Mouse (Mus musculus): ENCODE data around the gene Krtap16-1.

Krtap16-1 gene

DNA sequence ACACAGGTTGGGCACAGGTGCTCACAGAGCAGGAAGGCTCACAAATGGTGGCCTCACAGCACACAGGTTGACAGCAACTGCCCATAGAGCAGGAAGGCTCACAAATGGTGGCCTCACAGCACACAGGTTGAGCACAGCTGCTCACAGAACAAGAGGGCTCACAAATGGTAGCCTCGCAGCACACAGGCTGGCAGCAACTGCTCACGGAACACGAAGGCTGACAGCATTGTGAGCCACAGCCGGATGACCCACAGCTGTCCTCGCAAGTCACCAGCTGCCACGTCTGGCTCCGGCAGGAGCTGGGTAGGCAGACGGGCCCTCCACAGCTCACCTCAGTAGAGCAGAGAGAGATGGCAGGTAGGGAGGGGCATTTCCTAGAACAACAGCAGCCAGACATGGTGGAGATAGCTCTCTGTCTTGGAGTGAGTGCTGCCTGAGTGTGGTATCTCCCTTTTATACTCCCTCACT, at the start of gene Krtap16-1:
Krtap16-1 (minus strand) TSS at position 418 of the 468 bp plus-strand sequence.
- no peak for DNase-seq

DNA sequence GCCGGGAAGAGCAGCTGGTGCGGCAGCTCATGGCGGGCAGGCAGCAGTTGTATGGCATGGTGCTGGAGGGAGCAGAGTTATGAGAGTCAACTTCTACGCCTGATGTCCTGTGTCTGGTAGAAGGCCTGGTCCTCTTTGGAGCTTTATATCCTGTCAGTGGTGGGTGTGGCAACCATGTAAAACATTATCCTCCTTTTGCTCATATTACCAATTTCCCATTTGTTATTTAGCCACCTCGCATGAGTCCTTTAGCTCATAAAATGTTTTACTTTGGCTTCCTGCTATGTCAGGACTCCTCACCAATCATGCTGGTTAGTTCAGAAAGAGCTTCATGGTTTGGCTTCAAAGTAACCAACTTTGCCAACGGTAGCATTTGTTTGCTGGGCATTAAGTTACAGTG, 43.4 kb upstream of the Krtap16-1 start, which contains the start of gene Krt33b:
Krt33b (minus strand) TSS at position 101 of the 400 bp plus-strand sequence.
- no peak for DNase-seq

DNA sequence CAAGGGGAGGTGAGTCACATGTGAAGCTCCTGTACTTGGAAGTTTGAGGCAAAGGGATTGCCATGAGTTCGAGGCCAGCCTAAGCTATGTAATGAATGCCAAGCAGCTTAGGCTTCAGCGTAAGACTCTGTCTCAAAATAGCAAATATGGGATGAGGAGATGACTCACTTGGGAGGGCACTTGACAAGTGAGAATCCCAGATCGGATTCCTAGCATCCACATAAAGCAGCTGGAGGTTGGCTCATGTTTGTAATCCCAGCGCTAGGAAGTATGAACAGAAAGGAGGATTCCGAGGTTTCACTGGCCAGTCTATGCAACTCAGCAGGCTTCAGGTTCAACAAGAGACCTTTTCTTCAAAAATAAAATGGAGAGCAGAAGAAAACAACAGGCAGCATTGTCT, 35.0 kb upstream of the Krtap16-1 start:
- no peak for DNase-seq

DNA sequence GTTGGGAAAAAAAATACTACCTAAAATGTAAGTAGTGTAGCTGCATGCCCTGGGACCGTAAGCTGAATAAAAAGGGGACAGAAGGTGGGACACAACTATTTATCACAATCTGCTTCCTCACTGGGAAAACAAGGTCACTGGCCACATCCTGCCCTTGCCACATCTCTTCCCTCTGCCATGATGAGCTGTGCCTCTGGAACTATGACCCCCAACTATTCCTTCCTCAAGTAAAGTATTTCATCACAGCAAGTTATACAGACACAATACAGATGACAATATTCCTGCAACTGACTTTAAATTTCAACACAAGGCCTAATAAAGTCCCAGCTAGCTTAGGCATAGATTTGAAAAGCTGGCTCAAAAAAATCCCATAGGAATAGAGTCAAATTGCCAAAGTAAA, 33.1 kb upstream of the Krtap16-1 start:
- no peak for DNase-seq

DNA sequence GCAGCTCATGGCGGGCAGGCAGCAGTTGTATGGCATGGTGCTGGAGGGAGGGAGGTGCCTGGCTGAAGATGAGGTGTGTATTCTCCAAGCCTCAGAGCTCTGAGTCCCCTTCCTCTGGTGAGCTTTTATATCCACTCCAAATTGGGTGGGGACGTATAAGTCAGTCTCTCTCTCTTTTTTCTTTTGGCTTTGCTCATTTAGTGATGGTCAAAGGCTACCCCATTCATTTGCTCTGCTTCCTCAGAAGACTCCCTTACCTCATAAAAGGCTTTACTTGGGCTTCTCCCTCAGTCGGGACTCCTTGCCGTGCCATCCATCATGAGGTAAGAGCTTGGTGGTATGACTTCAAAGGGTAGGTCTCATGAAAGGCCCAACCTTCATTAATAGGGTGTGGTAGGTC, 29.7 kb upstream of the Krtap16-1 start, which contains the start of gene Krt33a:
Krt33a (minus strand) TSS at position 101 of the 400 bp plus-strand sequence.
- no peak for DNase-seq

DNA sequence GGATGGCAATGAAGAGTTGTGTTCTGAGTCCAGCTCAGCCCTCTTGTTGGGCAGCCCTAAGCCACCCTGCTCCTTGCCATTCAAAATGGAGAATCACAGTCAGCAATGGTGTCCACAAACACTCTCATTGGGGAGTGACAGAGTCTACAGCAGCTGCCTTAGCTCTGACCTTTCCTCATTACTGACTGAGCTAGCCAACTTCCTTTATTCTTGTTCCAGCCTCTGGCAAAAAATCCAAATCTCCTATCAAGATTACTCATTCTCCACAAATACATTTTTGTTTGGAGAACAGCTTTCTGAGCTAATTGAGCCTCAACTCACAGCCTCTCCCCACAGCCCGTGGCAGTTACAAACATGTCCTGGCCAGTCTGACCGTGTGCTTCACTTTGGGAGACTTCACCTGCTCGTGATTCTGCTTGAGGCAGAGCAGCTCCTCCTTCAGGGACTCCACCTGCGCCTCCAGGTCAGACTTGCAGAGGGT, 27.3 kb upstream of the Krtap16-1 start:
- DNase-seq: no peak

DNA sequence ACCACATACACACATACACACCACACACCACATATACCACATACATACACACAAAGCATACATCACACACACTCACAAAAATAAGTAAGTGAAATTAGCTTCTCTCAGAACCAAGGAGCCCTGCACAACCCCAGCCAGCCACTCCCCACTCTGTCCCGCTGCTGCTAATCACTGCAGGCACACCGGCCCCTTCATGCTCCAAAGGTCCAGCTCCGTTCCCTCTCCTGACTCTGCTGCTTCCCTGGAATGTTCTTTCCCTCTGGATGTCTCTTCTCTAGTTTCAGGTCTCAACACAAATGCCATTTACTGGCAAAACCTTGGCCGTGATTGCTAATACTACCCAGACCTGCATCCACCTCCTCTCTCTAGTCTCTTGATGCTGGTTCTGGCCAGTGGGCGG, 24.3 kb upstream of the Krtap16-1 start:
- no peak for DNase-seq

DNA sequence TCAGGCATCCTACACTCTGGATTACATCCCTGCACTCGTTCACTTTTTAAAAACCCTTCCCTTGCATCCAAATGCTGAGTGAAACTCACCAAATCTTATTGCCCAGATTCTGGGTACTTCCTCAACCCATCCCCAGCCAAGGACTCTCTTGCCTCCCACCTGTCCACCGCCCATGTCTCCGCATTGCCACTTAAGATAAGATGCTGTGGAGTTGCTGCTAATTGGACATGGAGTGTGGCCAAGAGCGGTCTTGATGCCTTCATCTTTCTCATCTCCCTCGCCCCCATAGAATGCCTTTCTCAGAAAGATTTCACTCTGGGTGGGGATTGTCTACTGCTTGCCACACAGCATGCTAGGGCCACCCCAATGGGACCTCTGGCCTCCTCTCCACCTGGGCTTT, 21.9 kb upstream of the Krtap16-1 start:
- no peak for DNase-seq

DNA sequence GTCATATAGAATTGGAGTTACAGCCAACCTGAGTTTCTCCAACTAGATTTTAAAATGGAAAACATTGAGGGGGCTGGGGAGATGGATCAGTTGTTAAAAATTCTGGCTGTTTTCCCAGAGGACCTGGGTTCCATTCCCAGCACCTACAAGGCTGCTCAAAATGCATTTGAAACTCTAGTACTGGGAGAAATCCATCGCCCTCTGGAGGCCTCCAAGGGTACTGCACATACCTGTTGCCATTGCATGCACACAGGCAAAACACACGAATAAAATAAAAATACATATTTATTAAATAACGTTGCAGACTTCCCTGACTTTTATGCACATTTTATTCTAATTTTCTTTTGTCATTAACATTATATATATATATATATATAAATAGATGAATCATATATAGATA, 20.2 kb upstream of the Krtap16-1 start:
- DNase-seq: no peak

DNA sequence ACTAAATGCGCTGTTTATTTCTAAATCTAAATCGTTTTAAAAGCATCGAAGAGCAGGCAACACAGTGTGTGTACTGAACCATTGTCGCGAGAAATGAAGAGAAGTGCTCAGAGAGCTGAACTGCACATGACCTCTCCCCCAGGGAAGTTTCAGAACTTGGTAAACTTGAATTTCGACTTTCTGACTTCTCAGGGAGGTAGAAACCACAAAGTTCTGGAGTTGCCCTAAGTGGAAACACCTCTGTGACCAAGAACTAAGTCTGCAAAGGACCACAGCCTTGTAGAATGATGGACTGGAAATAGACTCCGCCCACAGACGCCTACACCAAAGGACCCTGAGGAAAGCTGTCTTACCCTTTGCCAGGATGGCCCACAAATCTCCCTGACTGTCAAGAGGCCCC, 19.5 kb upstream of the Krtap16-1 start:
- DNase-seq: no peak

DNA sequence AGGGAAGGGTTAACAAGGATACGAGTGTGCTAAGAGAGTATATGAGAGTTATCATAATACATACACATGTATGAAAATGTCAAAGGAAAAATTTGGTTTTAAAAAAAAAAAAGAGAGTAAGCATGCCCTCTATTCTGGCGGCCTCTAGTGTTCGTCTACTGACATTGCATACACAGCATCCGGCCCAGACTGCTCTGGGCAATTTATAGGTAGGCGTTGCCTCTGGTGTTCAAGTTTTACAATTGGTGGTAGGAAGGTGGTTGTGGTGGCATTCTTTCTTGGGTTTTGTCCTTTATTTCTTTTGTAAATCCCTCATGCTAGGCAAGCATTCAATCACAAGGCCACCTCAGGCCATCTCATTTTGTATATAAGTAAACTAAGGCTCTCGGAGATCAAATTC, 18.4 kb upstream of the Krtap16-1 start:
- peak; percentile 58 for DNase-seq

DNA sequence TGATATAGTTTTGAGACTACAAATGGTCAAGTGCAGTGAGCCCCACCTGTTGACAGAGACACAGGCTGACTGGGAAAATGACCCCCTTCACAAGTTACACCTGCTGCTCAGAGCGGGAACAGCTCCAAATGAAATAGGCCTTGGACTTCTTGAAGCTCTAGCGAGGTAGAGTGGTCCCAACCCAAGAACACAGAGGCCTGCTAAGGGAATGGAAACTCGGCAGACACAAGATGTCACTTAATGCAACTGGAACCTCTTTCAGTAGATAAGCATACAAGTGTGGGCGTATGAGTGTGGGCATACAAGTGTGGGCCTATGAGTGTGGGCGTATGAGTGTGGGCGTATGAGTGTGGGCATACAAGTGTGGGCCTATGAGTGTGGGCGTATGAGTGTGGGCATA, 12.7 kb upstream of the Krtap16-1 start:
- no peak for DNase-seq

DNA sequence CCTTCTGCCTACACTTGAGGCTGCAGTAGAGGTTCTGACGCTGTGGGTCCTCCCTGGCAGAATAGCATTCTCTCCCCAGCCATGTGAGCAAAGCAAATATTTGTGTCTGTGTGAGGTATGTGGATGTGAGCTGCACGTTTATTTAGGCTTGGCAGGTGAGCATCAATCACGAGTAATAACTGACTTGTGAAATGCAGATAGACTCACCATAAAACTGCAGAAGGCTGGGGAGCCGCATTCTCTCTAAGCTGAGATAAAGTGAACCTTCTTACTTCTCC, 7.9 kb upstream of the Krtap16-1 start:
- no peak for DNase-seq

DNA sequence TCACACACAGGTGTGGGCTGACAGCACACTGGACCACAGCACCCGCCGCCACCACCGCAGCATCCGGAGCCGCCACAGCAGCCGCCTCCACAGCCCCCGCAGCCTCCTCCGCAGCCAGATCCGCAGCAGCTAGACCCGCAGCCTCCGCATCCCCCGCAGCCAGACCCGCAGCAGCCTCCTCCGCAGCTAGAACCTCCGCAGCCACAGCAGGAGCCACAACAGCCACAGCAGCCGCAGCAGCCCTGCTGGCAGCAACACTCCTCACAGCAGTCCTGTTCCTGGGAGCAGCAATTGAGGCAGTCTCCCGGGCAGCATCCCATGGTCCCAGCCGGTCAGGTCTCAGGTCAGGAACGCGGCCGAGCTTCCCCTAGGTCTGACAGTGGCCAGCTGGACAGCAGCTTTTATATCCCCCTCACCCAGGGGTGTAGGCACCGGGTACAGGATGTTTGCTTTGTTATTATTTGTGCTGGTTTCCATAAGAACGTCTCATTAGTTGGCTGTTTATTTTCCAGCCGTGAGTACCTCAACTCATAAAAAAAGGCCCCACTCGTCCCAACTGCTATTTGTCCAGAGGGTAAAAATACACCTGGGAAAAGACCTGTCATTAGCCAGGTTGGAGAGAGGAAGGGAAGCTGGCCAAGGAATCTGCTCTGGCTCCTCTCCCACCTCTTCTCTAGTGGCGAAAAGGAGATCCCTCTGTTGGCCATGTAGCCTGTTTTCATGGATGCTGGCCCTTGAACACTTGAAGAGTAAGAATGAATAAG, 7.4 kb upstream of the Krtap16-1 start, which contains the start of gene Krtap17-1:
Krtap17-1 (minus strand) TSS at position 375 of the 764 bp plus-strand sequence.
- DNase-seq: no peak

DNA sequence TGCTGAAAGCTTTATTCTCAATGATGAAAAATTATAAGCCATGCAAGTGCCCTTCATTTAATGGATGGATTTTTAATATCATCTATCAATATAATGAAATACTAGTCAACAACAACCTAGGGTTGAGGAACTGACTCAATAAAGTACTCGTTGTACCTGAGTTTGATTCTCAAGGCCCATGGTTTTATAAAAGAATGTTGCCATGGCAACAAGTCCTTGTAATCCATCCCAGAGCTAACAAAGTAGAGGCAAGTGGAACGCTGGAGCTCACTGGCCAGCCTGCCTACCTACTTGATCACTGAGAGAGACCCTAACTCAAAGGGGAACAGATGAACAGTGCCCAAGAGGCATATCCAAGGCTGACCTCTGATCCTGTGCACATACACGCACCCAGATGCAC, 4.2 kb upstream of the Krtap16-1 start:
- DNase-seq: no peak

DNA sequence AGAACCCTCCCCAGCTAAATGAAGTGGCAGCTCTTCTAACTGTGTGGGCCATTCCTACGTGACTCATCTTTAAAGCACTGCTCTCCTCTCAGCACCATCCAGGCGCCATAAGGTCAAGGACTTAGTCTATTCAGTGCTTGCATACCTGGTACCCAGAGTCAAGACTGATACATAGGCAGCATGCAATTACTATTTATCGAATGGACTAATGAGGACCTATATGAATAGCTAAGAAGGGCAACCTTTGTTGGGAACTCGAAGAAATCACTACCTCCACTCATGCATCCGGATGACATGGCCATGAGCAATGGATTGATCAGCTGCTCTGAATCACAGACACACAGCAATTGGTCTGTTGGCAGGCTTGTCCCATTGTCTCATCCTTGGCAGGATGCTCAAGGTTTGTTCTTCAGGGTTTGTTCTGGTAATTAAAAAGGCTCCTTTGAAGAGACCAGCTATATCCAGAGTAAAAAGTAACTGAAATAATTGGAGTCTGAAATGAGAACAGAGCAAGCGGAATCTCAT, 3.5 kb upstream of the Krtap16-1 start:
- no peak for DNase-seq

DNA sequence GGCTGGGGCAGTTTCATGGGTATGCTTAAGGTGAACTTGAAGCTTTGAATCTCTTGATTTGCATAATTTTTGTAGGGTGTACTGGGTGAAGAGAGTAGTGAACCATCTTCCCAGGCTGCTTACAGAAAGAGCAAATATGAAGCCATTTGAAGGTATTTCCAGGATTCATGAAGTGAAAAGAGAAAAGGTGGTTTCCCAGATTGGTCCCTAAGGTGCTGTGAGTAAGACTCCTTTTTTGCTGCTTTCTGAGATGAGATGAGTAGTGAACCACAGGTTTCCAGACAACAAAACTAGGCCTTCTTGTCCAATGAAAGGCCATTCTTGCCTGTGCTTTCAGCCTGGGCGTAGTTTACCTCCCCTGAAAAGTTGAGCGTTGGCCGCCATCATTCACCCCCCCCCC, 2.1 kb upstream of the Krtap16-1 start:
- DNase-seq: no peak

DNA sequence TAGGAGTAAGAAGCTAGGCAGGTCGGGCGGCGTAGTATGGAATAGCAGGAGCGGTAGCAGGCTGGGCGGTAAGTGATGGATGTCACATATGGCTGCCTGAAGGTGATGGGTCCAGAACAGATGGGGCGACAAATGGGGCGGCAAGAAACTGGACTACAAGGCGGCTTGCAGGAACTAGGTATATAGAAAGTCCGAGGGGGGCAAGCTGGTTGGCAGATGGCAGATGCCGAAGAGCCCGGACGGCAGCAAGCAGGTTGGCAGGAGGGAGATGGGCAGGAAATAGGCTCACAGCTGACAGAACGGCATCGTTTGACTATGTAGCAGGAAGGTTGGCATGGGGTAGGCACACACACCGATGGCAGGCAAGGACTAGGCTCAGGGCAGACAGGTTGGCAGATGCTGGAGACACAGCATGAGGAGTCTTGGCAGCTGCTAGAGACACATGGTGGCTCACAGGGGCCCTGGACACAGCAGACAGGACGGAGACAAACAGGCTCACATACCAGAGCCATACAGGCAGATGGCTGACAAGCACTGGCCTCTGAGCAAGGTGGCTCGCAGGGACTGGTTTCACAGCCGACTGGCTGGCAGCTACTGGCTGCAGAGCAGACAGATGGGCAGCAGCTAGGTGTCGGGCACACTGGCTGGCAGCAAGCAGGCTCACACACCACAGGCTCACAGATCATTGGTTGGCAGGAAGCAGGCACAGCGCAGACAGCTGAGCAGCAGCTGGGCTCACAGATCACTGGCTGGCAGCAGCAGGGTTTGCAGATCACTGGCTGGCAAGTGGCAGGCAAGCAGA, 905 bp downstream of the Krtap16-1 start:
- peak; percentile 68 for DNase-seq

DNA sequence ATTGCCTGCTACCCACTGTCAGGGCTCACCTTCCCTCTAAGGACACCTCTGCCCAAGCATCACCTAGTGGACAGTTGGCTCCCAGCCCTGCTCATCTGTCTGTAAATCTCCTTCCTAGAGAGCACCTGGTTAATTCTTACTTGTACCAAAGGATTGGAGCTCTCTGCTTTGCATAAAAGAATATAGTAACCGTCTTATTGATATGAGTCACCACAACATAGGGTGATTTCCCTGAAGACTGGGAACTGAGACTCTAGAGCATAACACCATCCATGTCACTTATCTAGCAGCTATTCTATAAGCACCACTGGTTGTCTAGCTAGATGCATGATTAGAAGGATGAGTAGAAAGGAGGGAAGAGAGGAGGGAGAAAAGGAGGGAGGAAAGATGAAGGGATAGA, 3.0 kb downstream of the Krtap16-1 start:
- no peak for DNase-seq

DNA sequence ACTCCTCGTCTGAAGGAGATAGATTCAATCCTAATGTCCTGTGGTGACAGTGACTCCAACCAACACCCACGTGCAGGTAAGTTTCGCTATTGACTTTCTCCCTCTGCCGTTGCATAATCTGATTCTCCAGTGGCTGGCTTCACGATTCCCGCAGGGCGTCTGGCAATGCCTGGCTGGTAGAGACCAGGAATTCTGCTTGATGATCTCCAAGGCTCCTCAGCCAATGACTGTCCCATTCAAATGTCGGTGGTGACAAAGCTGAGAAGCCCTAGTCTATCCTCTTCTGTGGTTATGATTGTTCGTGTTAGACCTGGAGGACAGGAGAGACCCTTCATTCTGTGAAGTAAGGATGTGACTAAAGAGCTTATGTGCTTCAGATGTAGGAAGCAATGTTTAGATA, 3.7 kb downstream of the Krtap16-1 start:
- DNase-seq: no peak

DNA sequence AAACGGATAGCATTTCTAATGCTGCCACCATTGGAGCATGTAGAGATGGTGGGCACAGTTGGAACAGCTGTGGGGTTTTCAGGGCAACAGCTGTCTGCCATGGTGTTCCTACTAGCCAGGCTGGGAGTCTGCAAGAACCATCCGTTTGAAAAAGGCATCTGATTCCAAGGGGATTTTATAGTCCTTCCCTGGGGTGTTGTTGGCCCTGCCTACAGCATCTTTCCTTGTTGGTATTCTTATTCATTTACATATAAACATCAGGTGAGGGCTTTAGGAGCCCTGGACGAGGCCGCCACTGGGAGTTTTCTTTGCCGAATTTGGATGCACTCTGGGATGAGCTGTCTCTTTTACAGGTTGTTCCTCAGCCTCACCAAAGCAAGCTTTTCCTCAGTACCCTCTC, 7.4 kb downstream of the Krtap16-1 start, which contains the start of gene Krtap29-1:
Krtap29-1 (minus strand) TSS at position 101 of the 400 bp plus-strand sequence.
- no peak for DNase-seq

DNA sequence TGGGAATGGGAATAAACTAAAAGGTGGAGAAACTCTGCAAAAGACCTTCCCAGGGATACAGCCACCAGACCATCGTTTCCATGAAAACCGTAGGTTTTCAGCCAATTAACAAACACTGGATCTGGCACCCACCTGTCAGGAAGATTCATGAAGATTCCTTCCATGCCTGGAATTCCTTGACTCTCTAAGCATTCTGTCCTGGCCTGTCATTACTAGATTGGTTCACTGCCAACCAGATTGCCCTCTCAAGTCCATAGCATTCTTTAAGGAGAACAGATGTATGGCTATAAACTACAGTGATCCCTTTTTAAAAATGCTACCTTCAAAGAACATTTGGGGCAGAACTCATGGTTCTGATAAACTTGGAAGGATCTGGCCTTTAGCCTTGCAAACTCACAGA, 20.4 kb downstream of the Krtap16-1 start:
- no peak for DNase-seq

DNA sequence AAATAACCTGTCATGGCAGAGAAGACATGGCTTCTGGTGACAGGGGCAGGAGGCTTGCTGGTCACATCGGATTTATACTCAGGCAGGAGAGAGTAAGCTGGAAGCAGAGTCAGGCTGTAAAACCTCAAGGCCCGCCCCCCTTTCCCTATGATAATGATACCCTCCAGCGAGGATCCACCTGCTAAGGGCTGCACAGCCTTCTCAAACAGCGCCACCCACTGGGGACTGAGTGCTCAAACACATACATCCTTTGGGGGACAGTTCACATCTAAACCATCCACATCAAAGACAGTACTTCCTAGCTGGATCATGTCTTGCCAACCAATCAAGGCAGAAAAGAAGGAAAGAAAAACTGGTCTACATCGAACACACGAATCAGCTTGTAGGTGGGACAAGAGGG, 22.2 kb downstream of the Krtap16-1 start:
- no peak for DNase-seq

DNA sequence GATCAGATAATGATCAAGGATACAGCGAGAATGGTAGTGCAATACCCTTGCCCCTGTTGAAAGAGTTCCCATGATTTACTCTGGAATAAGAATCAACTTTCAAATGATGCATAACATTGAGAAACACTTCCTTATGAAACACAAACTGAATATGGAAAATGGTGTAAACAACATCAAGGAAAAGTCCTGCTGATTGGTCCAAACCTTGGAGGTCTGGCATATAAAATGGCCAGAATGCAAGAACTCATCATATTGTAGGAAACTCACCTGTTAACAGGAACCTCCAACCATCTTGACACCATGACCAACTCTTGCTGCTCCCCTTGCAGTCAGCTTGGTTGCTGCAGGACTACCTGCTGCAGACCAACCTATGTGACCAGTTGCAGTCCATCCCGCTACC, 38.2 kb downstream of the Krtap16-1 start, which contains the start of gene Krtap9-5:
Krtap9-5 (plus strand) TSS at position 301 of the 400 bp plus-strand sequence.
- no peak for DNase-seq

Data from layer of hippocampus, adult 9-11 months (tissue).